Mouse (Mus musculus): ENCODE results near the gene Gfm1. TPM values are rescaled to one million over a fixed set of nuclear protein-coding genes. Genes with fewer than 3 reads are reported as not detected.

Gfm1 gene
- polyA plus RNA-seq, 2 experiments, result 17.0 to 32.6 TPM

GRCm38 (mm10) chr3:67450601-67451210 is 20.8 kb downstream of the Gfm1 start:
- Histone ChIP-seq H3K4me2 (ENCODE audit: low read depth) (no peak overlapping the region), H3K9me3 (ENCODE audit: control insufficient read depth, low read length) (no peaks in the 10 kb centered on the region), H3K4me3 (ENCODE audit: insufficient read depth in 1 of 2, low read depth in 2 of 2, low read length in 2 of 2) (no peak overlapping the region), H3K9ac (replicated peaks) (no peak overlapping the region), H3K36me3 (replicated peaks; ENCODE audit: control insufficient read depth, insufficient read depth, low read depth) (peaks cover 17% of the 10 kb centered on the region), H3K4me1 (replicated peaks; ENCODE audit: control insufficient read depth in 2 of 2, insufficient read depth in 2 of 2, low read length in 1 of 2) (no peaks in the 10 kb centered on the region), H3K27ac (no peak overlapping the region), H3K27me3 (ENCODE audit: control insufficient read depth, insufficient read depth, low read length) (no peaks in the 10 kb centered on the region)
- TF ChIP-seq CTCF (IDR thresholded peaks at IDR 0.05; ENCODE audit: low read depth), result no peak
- TF ChIP-seq EP300 (IDR thresholded peaks at IDR 0.05; ENCODE audit: low read depth), result no peak
- whole genome bisulfite sequencing (ENCODE audit: insufficient replicate concordance), result 76% methylated on average over 5 of the region's 5 CpGs
- ATAC-seq (ENCODE audit: insufficient read depth) (no peak), DNase-seq (ENCODE audit: low read depth in 3 of 3, low spot score in 3 of 3) (no peak)

GRCm38 (mm10) chr3:67459881-67460280 is 30.0 kb downstream of the Gfm1 start:
- ATAC-seq (ENCODE audit: insufficient read depth) (no peak), DNase-seq (ENCODE audit: low read depth in 3 of 3, low spot score in 3 of 3) (no peak)
- TF ChIP-seq CTCF (IDR thresholded peaks at IDR 0.05; ENCODE audit: low read depth), result no peak
- TF ChIP-seq EP300 (IDR thresholded peaks at IDR 0.05; ENCODE audit: low read depth), result no peak
- Histone ChIP-seq H3K4me3 (ENCODE audit: insufficient read depth in 1 of 2, low read depth in 2 of 2, low read length in 2 of 2) (no peak overlapping the region), H3K27me3 (ENCODE audit: control insufficient read depth, insufficient read depth, low read length) (no peaks in the 10 kb centered on the region), H3K9ac (replicated peaks) (no peak overlapping the region), H3K9me3 (ENCODE audit: control insufficient read depth, low read length) (no peaks in the 10 kb centered on the region), H3K36me3 (replicated peaks; ENCODE audit: control insufficient read depth, insufficient read depth, low read depth) (peaks cover 11% of the 10 kb centered on the region), H3K4me1 (replicated peaks; ENCODE audit: control insufficient read depth in 2 of 2, insufficient read depth in 2 of 2, low read length in 1 of 2) (peaks cover 0 to 7% of the 10 kb centered on the region in 2 experiments; a peak in 2 of 4 replicates), H3K27ac (no peak overlapping the region), H3K4me2 (ENCODE audit: low read depth) (no peak overlapping the region)
- 80% methylated on average over 3 of the region's 3 CpGs for WGBS (ENCODE audit: insufficient replicate concordance)

- no peak overlapping the region for H3K4me3 ChIP-seq (ENCODE audit: insufficient read depth in 1 of 2, low read depth in 2 of 2, low read length in 2 of 2)
- H3K9me3 ChIP-seq (ENCODE audit: control insufficient read depth, low read length), result no peaks in the 10 kb centered on the region
- no peak overlapping the region for H3K9ac ChIP-seq (replicated peaks)
- H3K27ac ChIP-seq, result no peak overlapping the region
- no peak overlapping the region for H3K4me2 ChIP-seq (ENCODE audit: low read depth)
- H3K4me1 ChIP-seq (replicated peaks; ENCODE audit: control insufficient read depth in 2 of 2, insufficient read depth in 2 of 2, low read length in 1 of 2), result peaks cover 0 to 7% of the 10 kb centered on the region in 2 experiments; a peak in 2 of 4 replicates
- peaks cover 7% of the 10 kb centered on the region for H3K36me3 ChIP-seq (replicated peaks; ENCODE audit: control insufficient read depth, insufficient read depth, low read depth)
- no peak for ATAC-seq (ENCODE audit: insufficient read depth)
- whole genome bisulfite sequencing (ENCODE audit: insufficient replicate concordance), result 88% methylated on average over 7 of the region's 7 CpGs
- no peaks in the 10 kb centered on the region for H3K27me3 ChIP-seq (ENCODE audit: control insufficient read depth, insufficient read depth, low read length)
- TF ChIP-seq CTCF (IDR thresholded peaks at IDR 0.05; ENCODE audit: low read depth), result no peak
- TF ChIP-seq EP300 (IDR thresholded peaks at IDR 0.05; ENCODE audit: low read depth), result no peak
- DNase-seq (ENCODE audit: low read depth in 3 of 3, low spot score in 3 of 3), result no peak
Measured at GRCm38 (mm10) chr3:67462015-67462414, 32.1 kb downstream of the Gfm1 start.

- H3K4me1 ChIP-seq (replicated peaks; ENCODE audit: control insufficient read depth in 2 of 2, insufficient read depth in 2 of 2, low read length in 1 of 2), result peaks cover 0 to 7% of the 10 kb centered on the region in 2 experiments; a peak in 2 of 4 replicates
- WGBS (ENCODE audit: insufficient replicate concordance), result 56% methylated on average over 10 of the region's 10 CpGs
- no peaks in the 10 kb centered on the region for H3K9me3 ChIP-seq (ENCODE audit: control insufficient read depth, low read length)
- no peak overlapping the region for H3K4me3 ChIP-seq (ENCODE audit: insufficient read depth in 1 of 2, low read depth in 2 of 2, low read length in 2 of 2)
- H3K9ac ChIP-seq (replicated peaks), result no peak overlapping the region
- H3K36me3 ChIP-seq (replicated peaks; ENCODE audit: control insufficient read depth, insufficient read depth, low read depth), result peaks cover 7% of the 10 kb centered on the region
- ATAC-seq (ENCODE audit: insufficient read depth), result no peak
- DNase-seq (ENCODE audit: low read depth in 3 of 3, low spot score in 3 of 3), result no peak
- no peak overlapping the region for H3K27ac ChIP-seq
- peak overlapping the region; percentile 27; the same call in 1 of the 2 replicates for H3K4me2 ChIP-seq (ENCODE audit: low read depth)
- no peaks in the 10 kb centered on the region for H3K27me3 ChIP-seq (ENCODE audit: control insufficient read depth, insufficient read depth, low read length)
- TF ChIP-seq EP300 (IDR thresholded peaks at IDR 0.05; ENCODE audit: low read depth), result no peak
- TF ChIP-seq CTCF (IDR thresholded peaks at IDR 0.05; ENCODE audit: low read depth), result no peak
Measured at GRCm38 (mm10) chr3:67462578-67462977, 32.7 kb downstream of the Gfm1 start.

GRCm38 (mm10) chr3:67463001-67463400 is 33.1 kb downstream of the Gfm1 start:
- 6% methylated on average over 12 of the region's 12 CpGs for WGBS (ENCODE audit: insufficient replicate concordance)
- Histone ChIP-seq H3K27me3 (ENCODE audit: control insufficient read depth, insufficient read depth, low read length) (no peaks in the 10 kb centered on the region), H3K4me1 (replicated peaks; ENCODE audit: control insufficient read depth in 2 of 2, insufficient read depth in 2 of 2, low read length in 1 of 2) (peaks cover 0 to 7% of the 10 kb centered on the region in 2 experiments; a peak in 2 of 4 replicates), H3K36me3 (replicated peaks; ENCODE audit: control insufficient read depth, insufficient read depth, low read depth) (peaks cover 6% of the 10 kb centered on the region), H3K9me3 (ENCODE audit: control insufficient read depth, low read length) (no peaks in the 10 kb centered on the region), H3K27ac (no peak overlapping the region), H3K4me3 (ENCODE audit: insufficient read depth in 1 of 2, low read depth in 2 of 2, low read length in 2 of 2) (peak overlapping the region; percentile 57 to 66), H3K4me2 (ENCODE audit: low read depth) (peak overlapping the region; percentile 74), H3K9ac (replicated peaks) (peak overlapping the region; percentile 48; the same call in 1 of the 2 replicates)
- no peak for TF ChIP-seq CTCF (IDR thresholded peaks at IDR 0.05; ENCODE audit: low read depth)
- TF ChIP-seq EP300 (IDR thresholded peaks at IDR 0.05; ENCODE audit: low read depth), result no peak
- ATAC-seq (ENCODE audit: insufficient read depth) (no peak), DNase-seq (ENCODE audit: low read depth in 3 of 3, low spot score in 3 of 3) (no peak)

Measured in liver, embryonic 14.5 days (tissue).